Mouse (Mus musculus): ENCODE measurements at regions not wholly inside any gene's neighbourhood (a gene's known extent, or its start where the extent isn't known, plus 50 kb on each side); places are given as distances from the start of the nearest gene placed in this dataset.

DNA sequence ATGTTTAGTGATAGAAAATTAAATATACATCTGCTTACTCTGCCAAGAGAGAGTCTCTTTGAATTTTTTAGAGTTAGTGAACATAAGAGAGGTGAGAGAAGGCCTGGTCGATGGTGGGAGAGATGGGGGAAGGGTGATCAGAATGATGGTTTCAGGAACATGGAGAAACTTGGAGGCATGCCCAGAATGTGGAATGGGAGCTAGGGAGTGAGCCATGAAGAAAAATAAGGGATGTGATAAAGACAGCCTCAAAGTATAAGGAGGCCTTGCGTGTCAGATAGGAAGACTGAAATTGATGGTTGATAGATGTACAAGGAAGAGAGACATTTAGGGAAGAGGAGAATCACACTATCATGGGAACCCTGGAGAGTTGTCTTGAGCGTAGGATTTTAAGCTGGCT, 354.6 kb downstream of the Osr1 start:
- peak; percentile 65 for DNase-seq (ENCODE audit: low read depth)

DNA sequence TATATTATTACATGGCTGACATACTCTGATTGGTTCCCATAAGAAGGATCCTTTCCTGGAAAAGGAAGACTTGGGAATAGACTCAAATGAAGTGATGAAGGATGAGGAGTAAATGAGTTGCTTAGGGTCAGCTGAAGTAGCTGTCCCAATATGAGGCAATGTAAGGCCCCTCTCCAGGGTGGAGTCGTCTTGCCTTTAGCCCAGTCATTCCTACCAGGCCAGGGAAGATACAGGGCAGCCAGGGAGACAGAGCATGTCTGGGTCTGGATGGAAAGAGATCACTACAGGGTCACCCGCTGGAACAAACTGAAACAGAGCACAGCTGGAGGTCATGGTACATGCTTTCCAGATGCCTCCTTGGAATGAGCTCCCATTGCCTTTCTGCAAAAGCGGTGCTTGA, 364.2 kb downstream of the Osr1 start:
- no peak for DNase-seq (ENCODE audit: low read depth)

DNA sequence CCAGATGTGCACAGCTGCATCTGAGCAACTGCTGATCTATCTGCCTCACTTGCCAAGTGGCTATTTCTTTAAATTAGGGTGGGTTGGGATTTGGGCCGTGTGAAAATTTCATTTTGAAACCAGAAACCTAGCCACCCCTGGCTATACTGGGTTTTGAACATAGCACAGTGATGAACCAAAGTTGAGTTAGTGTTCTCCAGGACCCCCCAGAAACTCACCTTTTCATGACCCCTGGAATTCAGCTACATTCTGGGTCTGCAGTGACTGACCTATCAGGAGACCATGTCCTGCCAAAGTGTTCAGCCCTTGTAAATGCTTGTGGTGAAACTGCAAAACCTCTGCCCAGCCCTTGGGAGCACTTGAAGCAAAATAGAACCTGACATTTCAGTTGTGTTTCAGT, 371.4 kb downstream of the Osr1 start:
- DNase-seq (ENCODE audit: low read depth), result no peak

DNA sequence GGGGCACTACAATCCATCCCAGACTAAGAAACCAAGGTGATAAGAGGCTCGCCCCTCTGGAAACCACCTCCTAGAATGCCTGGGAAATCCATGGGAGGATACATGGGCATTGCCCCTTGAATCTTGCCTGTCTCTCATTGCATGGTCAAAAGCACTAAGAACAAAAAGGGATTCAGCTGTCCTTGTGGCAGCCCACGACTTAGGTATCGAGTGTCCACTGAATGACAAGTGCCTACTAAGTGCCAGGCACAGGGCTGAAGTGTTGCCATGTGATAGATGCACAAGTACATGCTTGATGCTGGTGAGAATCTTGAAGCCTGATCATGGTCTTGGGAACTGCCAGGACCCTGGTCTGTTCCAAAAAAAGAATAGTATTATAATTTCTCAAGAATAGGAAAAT, 371.9 kb downstream of the Osr1 start:
- DNase-seq (ENCODE audit: low read depth), result no peak

DNA sequence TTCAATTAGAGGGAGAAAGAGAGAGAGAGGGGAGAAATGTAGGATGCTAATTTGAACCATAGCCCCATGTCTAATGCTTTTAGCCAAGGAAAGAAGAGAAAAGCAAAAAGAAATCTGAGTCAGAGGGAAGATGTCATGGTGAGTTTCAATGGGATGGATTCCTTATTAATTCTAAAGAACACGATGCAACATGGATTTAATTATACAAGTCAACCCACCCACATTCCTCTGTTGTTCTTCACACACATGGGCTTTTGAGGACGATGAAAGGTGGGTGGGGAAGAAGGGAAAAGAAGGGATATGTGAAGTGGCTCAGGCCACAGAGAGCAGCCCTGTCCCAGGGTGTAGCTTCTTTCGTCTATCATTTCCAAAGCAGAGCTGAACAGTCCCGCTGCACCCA, 378.9 kb downstream of the Osr1 start:
- peak; percentile 17 for DNase-seq (ENCODE audit: low read depth)

DNA sequence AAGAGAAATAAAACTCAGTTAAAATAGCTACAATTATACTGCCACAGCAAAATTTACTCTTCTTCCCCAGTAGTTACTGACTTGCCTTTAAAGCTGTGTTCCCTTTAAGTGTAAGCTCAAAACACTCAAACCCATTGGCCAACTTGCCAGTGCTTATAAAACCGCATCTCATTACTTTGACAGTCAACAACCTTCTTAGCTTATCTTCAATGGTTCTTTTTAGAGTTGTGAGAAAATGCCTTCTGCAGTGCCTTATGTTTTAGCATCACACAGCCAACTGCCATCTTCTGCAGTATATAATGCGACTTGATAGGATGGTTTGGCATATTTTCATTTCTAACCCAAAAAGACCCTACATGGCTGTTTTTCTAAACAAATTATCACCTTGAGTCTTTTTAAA, 382.5 kb downstream of the Osr1 start:
- DNase-seq (ENCODE audit: low read depth), result no peak

DNA sequence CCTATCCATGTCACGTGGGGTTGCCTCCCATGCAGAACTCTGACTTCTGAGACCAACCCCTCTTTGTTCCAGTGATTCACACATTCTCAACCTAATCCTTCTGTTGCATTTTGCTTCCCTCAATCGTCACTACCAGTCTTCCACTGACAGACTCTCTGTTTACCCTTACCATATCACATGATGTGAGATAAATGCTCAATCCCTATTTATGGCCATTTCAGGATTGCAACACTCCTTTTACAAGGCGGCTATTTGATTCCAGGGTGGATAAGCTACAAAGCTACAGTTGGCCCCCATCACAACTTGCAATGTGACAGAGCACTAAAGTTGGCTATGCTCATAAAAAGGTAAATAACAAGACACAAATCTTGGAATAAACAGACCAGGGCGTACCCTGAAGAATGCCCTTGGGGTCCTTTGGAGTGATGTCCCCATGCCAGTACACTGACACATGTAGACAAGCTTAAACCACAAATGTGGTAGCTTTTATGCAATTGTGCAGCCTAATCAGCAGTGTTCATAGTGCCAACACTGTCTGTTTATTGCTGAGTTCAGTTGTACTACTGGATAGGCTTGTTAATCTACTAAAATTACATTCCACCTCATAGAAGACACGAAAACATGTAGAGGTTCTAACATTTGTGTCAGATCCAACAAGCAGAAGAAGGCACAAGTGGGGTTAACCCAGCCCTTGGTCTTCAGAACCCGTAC, 384.4 kb downstream of the Osr1 start:
- no peak for DNase-seq (ENCODE audit: low read depth)

DNA sequence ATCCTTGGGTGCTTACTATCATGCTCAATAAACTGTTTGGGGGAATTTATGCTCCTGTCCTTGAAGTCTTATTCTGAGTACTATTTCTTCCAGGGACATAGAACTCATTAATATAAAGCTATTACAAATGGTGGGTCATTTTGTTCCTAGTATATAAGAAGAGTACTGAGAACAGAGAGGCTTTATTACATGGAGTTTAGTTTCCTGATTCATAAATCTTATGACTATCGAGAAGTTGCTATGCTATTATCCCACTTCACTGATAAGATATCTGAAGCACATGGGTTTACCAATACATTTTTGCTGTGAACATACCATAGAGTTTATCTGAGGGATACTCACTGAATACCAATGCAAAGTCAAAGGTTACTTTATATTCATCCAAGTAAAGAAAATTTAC, 399.5 kb downstream of the Osr1 start:
- DNase-seq (ENCODE audit: low read depth), result no peak

DNA sequence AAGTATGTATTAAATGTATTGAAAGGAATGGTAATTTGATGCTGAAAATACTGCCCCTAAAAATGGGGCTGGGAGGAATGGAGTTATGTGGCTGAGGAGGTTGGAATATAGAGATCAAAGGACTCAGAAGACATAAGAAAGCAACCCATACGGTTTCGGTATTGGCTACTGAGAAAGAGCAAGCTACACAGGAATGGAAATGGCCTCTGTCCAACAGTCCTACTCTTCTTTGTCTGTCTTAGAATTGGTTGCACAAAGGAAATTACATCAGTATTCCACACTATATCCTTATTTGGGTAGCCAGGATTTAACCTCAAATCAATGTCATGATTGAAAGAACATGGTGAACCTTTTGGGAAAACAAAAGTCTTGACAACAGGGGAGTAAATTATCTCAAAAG, 399.0 kb upstream of the Nt5c1b start:
- DNase-seq (ENCODE audit: low read depth), result peak; percentile 14

DNA sequence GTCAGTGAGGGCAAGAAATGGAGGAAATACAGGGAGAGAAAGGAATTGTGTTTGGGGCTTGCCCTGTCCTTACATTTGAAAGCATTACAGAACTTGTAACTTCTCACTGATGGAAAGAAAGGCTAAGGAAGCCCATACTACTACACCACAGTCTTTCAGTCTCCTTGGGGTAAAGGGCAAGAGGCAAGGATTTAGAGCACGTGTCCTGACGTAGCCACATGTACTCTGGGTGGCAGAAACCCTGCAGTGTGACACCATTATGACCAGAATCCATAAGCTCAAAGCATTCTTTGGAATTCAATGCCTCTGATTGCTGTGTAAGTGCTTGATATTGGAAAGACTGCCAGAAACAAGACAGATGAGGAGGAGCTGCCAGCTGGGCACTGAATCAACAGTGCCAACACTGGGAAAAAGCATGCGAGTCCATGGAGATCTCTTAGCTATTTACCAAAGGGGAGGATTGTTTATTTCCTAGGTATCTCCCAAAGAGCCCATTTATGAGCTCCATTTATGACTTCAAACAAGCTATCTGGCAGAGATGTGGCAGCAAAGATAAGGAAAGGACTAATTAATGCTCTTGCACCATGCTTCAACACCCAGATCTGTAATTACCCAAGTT, 391.2 kb upstream of the Nt5c1b start:
- peak; percentile 63 for DNase-seq (ENCODE audit: low read depth)

DNA sequence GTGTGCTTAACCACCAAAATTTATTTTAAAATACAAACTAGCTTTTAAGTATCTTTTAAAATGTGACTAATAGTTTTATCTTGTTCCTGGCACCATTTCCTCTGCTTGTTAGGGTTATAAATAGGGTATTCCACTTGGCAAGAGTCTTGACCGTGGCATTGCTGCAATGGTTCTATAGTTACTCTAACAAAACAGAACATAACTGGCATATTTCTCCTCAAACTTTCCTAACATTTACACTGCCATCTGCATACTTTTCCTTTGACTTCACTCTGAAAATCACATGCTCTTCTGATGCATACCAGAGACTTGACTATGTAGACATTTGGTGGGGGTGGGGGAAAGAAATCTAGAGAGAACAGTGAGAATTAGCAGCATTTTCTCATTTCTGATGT, 390.7 kb upstream of the Nt5c1b start:
- DNase-seq (ENCODE audit: low read depth), result peak; percentile 84

DNA sequence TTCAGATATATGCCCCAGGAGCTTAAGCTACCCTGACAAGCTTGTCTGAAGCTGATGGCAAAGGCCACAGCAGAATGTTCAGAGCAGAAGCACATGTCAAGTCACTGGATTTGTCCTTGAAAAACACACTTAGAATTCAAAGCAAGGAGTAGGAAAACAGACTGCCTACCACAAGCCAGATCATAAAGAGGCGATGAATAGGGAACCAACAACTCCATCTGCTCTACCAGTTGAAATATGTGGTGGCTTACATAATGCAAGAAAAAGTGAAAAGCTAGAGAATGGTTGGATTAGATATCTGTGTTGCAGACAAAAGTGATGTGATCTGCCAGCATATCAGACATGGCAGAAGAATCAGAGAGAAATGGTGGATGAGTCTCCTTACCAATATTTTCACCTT, 378.5 kb upstream of the Nt5c1b start:
- DNase-seq (ENCODE audit: low read depth), result no peak

DNA sequence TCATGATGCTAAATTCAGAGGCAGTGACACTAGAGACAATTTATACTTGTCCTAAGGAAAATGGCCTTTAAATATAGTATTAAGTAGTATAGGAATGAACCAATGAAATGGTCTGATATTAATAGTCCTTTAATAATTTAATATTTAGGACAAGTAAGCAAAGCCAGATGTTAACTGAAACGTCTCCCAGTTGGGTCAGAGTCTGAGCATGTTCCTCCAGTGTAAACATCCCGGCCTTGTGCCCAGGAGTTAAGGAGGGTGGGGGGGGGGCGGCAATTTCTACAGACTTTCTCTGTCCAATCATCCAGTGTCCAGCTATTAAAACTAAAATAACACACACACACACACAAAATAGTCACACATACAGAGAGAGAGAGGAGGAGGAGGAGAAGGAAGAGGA, 374.1 kb upstream of the Nt5c1b start:
- no peak for DNase-seq (ENCODE audit: low read depth)

DNA sequence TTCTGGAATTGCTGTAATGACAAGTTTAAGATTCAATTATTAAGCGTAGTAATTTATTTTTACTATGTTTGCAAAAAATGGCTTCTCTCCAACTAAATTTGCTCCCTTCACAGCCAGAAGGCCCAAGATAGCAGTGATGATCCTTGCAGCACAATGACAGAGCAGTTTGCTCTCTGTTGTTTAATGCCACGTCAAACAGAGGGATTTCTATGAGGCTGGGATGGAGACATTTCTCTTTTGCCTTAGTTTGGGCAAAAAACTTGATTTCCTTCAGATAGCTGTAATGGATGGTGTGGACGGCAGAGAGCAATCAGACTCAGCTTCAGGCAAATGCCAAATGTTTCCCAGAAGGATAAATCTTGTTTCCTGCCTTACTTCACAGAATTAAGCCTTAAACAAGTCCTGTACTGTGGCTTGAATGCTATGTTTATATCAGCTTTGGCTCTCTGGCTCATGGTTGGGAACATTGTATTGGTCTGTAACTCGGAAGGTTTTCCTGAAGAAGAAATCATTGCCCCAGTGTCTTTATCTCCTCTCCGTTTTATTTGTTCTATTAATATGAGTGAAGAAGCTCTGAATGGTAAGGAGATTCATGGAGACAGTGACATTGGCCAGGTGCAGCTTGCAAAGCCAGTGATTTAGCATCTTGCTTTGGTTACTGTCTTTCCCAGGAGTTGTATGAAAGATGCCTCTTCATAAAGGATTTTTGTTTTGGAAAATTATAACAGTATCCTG, 373.2 kb upstream of the Nt5c1b start:
- no peak for DNase-seq (ENCODE audit: low read depth)

DNA sequence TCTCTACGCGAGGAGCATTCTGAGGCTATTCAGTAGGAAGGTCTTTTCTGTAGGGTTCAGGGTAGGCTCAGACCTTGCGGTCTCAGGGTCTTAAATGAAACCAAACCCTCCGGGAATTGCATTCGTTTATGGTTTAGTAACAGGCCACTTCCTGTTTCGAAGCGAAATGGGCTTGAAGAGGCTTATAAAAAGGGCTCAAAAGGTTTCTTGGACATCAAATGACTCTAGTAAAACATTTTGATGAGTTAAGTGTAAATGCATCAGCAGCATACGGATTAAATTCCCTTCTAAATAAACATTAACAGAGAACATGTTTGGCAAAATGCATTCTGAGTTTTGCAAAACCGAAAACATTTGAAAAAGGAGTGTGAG, 372.6 kb upstream of the Nt5c1b start:
- peak; percentile 29 for DNase-seq (ENCODE audit: low read depth)

DNA sequence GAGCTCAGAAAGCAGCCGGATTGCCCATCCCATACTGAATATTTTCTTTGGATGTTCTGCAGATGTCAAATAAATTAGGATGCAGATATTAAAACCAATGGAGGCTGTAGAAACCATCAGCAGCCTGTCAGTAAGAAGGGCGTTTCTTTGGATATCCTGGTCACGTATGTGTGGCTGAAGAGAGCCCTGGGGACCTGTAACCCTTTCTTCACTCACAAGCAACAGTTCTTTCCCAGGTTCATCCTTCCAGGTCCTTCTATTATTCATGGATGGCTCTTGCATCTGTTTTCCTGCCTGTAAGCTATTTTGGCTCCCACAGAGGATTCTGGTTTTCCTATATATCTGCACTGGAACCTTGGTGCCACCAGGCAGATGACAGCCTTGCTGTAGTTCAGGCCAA, 372.2 kb upstream of the Nt5c1b start:
- no peak for DNase-seq (ENCODE audit: low read depth)

DNA sequence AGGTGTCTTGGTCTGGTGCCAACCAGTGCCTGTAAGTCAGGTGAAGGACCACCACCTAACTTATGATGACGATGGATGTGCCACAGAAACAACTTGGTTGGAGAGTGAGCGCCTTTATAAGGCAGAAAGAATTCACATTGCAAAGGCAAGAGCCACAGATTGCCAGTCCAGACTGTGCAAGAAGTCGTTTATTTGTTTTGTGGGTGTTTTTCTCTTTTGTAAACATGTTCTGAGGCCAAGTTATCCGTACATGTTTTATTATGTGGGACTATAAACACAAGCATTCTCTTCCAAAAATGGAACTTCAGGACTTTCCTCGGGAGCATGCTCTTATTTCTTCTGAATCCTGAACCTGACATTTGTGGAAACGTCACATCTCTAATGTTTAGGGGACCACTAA, 369.8 kb upstream of the Nt5c1b start:
- DNase-seq (ENCODE audit: low read depth), result no peak

DNA sequence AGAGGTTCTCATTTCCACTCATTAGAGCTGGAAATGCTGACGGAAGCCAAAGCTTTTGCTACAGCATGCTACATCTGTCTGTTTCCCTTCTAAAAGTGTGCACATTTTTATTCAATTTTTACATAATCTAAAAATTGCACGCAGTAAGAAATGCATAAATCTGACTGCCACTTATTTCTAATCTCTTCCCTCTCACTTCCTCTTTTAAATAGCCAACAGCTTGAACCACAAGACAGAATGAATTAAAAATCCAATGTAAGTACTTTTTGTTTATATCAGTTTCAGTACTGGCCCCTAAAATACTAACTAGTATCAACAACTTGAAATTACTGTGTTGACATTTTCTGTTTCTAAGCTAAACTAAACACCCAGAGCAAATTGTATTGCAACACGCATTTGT, 361.3 kb upstream of the Nt5c1b start:
- DNase-seq (ENCODE audit: low read depth), result no peak

DNA sequence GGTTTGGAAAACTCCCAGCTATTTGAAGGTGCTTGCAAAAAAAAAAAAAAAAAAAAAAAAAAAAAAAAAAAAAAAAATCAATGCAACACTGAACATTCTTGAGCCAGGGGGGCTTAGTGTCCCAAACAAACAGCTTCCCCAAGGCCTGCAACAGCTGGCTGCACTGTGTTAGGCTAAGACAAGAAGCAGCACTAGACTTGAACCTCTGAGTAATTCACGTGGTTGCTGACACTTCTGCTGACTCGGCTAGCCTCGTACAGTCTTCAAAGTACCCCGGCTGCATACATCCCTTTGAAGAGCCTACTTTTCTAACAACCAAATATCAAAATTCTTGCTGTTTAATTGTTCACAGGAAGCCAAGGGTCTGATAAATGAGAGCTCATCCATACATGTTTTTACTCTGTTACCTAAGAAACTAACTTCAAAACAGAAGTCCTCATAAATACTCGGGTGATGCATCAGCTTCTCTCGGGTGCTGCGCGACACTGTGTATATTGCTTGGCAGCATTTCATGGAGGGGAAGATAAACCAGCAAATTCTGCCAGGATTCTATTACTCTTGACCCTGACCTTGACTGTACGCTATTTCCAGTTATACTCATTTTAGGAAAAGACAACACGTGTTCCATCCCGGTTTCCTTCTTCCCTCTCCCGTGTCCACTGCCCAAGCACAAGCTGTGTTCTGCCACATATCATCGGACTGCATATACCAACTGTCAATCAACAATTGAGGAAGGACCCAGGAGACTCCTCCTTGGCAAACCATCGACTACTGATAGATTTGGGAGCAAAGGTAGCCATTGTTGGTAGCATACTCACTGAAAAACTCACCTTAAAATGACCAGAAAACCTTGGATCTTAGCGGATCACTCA, 352.8 kb upstream of the Nt5c1b start:
- peak; percentile 46 for DNase-seq (ENCODE audit: low read depth)

DNA sequence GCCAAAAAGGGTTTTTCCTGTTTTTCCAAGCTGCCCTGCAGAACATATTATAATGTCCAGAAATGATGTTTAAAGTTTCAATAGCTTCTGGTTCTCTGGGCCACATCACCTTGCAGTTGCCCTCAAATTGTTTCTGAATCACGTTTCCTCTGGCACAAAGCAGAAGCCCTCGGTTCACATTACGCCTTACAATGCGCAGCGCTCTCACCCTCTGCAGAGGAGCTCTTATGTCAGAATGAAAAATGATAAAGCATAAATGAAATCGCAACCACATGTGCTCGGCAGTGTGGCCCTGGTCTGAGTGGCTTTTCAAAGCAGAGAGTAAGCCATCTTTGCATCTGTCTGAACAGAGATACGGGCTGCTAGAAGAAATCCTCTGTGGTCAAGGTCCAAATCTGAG, 334.3 kb upstream of the Nt5c1b start:
- peak; percentile 52 for DNase-seq (ENCODE audit: low read depth)

DNA sequence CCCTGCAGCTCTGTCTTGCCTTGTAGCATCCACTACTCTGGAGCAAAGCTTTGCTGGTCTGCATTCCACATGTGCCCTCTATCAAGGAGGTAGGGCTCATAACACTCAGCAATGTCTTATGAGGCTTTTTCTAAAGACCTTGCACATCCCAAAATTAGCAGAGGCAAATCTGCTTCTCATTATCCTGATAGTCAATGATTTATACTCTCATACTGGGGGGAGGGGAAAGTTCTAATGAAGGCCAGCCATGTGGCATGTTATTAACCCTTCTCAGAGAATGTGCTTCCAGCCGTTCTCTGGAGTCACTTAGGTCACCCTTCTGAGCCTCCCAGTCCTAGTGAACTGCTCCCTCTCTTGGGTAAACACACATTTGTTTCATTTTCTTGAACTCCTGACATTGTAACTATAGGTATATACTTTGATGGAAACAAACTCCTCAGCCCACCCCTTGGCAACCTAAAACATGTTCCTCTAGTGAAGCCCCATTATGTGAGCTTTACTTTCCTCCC, 307.7 kb upstream of the Nt5c1b start:
- DNase-seq (ENCODE audit: low read depth), result peak; percentile 71

DNA sequence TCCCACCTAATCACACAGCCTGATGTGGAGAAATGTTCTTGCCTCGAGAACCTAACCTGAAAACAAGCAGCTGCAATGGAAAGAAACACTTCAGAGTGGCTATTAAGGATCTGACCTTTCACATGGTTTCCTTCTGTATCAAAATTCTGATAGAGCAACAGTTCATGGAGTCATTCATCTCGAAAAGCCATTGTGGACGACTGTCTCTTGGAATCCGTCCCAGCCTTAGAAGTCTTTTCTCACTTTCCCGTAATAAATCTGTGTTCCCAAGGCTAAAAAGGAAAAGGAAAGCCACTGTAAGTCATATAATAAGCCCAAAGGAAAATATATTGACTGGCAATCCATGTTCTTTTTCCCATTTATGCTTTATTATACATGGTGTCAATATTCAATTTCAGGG, 291.4 kb upstream of the Nt5c1b start:
- DNase-seq (ENCODE audit: low read depth), result no peak
